8 mouse cellular contexts compared by ENCODE assay signal in genomic region chrX:11494246-11494630, GRCm38 (mm10).
A peak's percentile ranks its signal among the peaks of the same experiment; 100 is the strongest.
DNase-seq lines count a peak whose midpoint lies in the region.

No protein-coding gene starts in this region.

- H3K27ac ChIP-seq in embryonic facial prominence, embryonic 10.5 days (replicated peaks), result peak overlapping the region; percentile 81

- peak; percentile 23 for DNase-seq in cerebellum, adult 9-10 months
- no peak for DNase-seq in cerebellum, adult 11 months
- no peak for DNase-seq in embryonic facial prominence, embryonic 10.5 days (ENCODE audit: low spot score)
- DNase-seq in heart, postnatal 4 days, result peak; percentile 32
- peak; percentile 51 to 62 for DNase-seq in left cerebral cortex, postnatal 14 days (ENCODE audit: low spot score in 2 of 2)
- DNase-seq in neural tube, embryonic 10.5 days (ENCODE audit: extremely low spot score, low spot score), result peak; percentile 20
- no peak for DNase-seq in spleen, postnatal 36 days (ENCODE audit: low spot score in 2 of 2)
- no peak for DNase-seq in testis, postnatal 14 days (ENCODE audit: low spot score)

- H3K36me3 ChIP-seq in embryonic facial prominence, embryonic 10.5 days (replicated peaks), result no peaks in the 10 kb centered on the region

- peaks cover 37% of the 10 kb centered on the region for H3K4me1 ChIP-seq in embryonic facial prominence, embryonic 10.5 days

- peaks cover 91% of the 10 kb centered on the region for H3K27me3 ChIP-seq in embryonic facial prominence, embryonic 10.5 days (replicated peaks; ENCODE audit: low read depth, poor library complexity, severe bottlenecking)

- peak overlapping the region; percentile 38; the same call in 1 of the 2 replicates for H3K4me3 ChIP-seq in embryonic facial prominence, embryonic 10.5 days

- no peaks in the 10 kb centered on the region for H3K9me3 ChIP-seq in embryonic facial prominence, embryonic 10.5 days

- intact Hi-C loops in left cerebral cortex, postnatal 14 days (cut with DNase I), result no loop called here

- 26% methylated on average over 12 of the region's 12 CpGs for WGBS in embryonic facial prominence, embryonic 10.5 days

Comparison
In these comparisons a context has a peak if more than half of its experiments do, and no peak if none do; other contexts are left out.
1. DNase-seq: peak in cerebellum, adult 9-10 months (single experiment), heart, postnatal 4 days (single experiment), left cerebral cortex, postnatal 14 days (2 of 2) and neural tube, embryonic 10.5 days (single experiment); none in cerebellum, adult 11 months (single experiment), embryonic facial prominence, embryonic 10.5 days (single experiment), spleen, postnatal 36 days (0 of 2) and testis, postnatal 14 days (single experiment).